Mouse (Mus musculus) liver, adult 2 months (tissue): ENCODE results near the gene Kdelr1. TPM values are rescaled to one million over a fixed set of nuclear protein-coding genes. Genes with fewer than 3 reads are reported as not detected.

Experiments
- DNase-seq: peaks from one replicate; pipeline ENCODE4 v3.0.0-alpha.2; 2011; ENCODE audit warnings: low read depth, low spot score; ENCODE audit errors: extremely low read depth
- H3K27ac ChIP-seq: fragments of 200-500 bp; replicated peaks from 2 replicates; pipeline ENCODE4 v1.5.1; 2012; ENCODE audit warnings: low read depth, mild to moderate bottlenecking, control low read depth, inconsistent platforms, low read length; ENCODE audit not compliant: insufficient read depth
- H3K27me3 ChIP-seq: fragments of 200-500 bp; 2 replicates; pipeline ENCODE4 v1.6.1; 2012; ENCODE audit warnings: mild to moderate bottlenecking, moderate library complexity, low read length, inconsistent platforms; ENCODE audit not compliant: control insufficient read depth, insufficient read depth
- H3K36me3 ChIP-seq: fragments of 200-500 bp; 2 replicates; pipeline ENCODE4 v1.6.1; 2012; ENCODE audit warnings: low read length, inconsistent platforms; ENCODE audit not compliant: control insufficient read depth, insufficient read depth
- H3K4me1 ChIP-seq: fragments of 200-500 bp; 2 replicates; pipeline ENCODE4 v1.6.1; 2011; ENCODE audit warnings: low read length; ENCODE audit not compliant: control insufficient read depth, insufficient read depth
- H3K4me3 ChIP-seq: fragments of 200-500 bp; 2 replicates; pipeline ENCODE4 v1.5.1; 2011; ENCODE audit warnings: low read depth, mild to moderate bottlenecking, control low read depth, low read length, moderate library complexity; ENCODE audit not compliant: insufficient read depth
- H3K79me2 ChIP-seq: fragments of 200-500 bp; 2 replicates; pipeline ENCODE4 v1.6.1; 2012; ENCODE audit warnings: inconsistent platforms, mild to moderate bottlenecking, low read length, moderate library complexity; ENCODE audit not compliant: control insufficient read depth, insufficient read depth
- H3K9ac ChIP-seq: fragments of 200-500 bp; 2 replicates; pipeline ENCODE4 v1.6.1; 2012; ENCODE audit warnings: low read depth, mild to moderate bottlenecking, control low read depth, inconsistent platforms, low read length
- CTCF ChIP-seq: fragments of 200-500 bp; IDR thresholded peaks from 2 replicates; pipeline ENCODE4 v1.5.1; 2011; ENCODE audit warnings: low read depth, low read length, control low read depth
- POLR2A ChIP-seq: fragments of 200-500 bp; IDR thresholded peaks from 2 replicates; pipeline ENCODE4 v1.6.1; 2011; ENCODE audit warnings: low read length, control low read depth; ENCODE audit not compliant: insufficient read depth; ENCODE audit errors: extremely low read depth
- WGBS: fragments of 180-500 bp; shearing (Covaris S2); methylation state at CpG from one replicate; pipeline ENCODE4 v1.1.7; 2018; 5-methylcytosine and 5-hydroxymethylcytosine counted together
- polyA plus RNA-seq: library from polyadenylated mRNA; depleted of rRNA; stranded (reverse); fragments of >200 nt; gene quantifications from 2 replicates; pipeline ENCODE4 v1.2.3, GENCODE M21; 2012; rRNA removed
- total RNA-seq: library from RNA; depleted of rRNA; stranded (reverse); fragments of >200 nt; gene quantifications from 2 replicates; pipeline ENCODE4 v1.2.3, GENCODE M21; 2014; rRNA removed

Kdelr1 gene
- 68.9 and 85.4 TPM in 2 replicates for total RNA-seq
- polyA plus RNA-seq = 253 and 258 TPM in 2 replicates

GRCm38 (mm10) chr7:45872624-45873023 lies at the start of gene Kdelr1:
Gene Kdelr1 (plus strand): TSS chr7:45872772.
- Histone ChIP-seq H3K4me1 (peaks cover 7% of the 10 kb centered on the region), H3K79me2 (peaks cover 20% of the 10 kb centered on the region; the same call in 1 of the 2 replicates), H3K27ac (peak within 1 kb of the TSS; percentile 86), H3K36me3 (peaks cover 19% of the 10 kb centered on the region), H3K27me3 (peaks cover 16% of the 10 kb centered on the region), H3K4me3 (peak within 1 kb of the TSS; percentile 78), H3K9ac (peak within 1 kb of the TSS; percentile 87)
- TF ChIP-seq CTCF (peak; percentile 97), POLR2A (peak; percentile 67; the same call in 1 of the 2 replicates)
- DNase-seq = peak; percentile 79
- under 1% methylated on average over 18 of the region's 18 CpGs for WGBS

- peaks cover 6% of the 10 kb centered on the region for H3K36me3 ChIP-seq
- no peak for DNase-seq
- 73% methylated on average over 7 of the region's 7 CpGs for WGBS
Measured at GRCm38 (mm10) chr7:45824598-45824997, 48.0 kb upstream of the Kdelr1 start, which contains the start of gene Kcnj14. Gene Kcnj14 (minus strand): TSS chr7:45824782.

GRCm38 (mm10) chr7:45826631-45827030 lies 45.9 kb upstream of the Kdelr1 start:
- WGBS = 79% methylated on average over 7 of the region's 7 CpGs
- no peak for TF ChIP-seq POLR2A
- TF ChIP-seq CTCF = no peak
- Histone ChIP-seq H3K79me2 (no peaks in the 10 kb centered on the region; the same call in 1 of the 2 replicates), H3K27me3 (no peaks in the 10 kb centered on the region), H3K9ac (no peak overlapping the region), H3K27ac (no peak overlapping the region), H3K4me1 (peaks cover 6% of the 10 kb centered on the region; the same call in 1 of the 2 replicates), H3K36me3 (peaks cover 6% of the 10 kb centered on the region), H3K4me3 (no peak overlapping the region)
- no peak for DNase-seq

More at GRCm38 (mm10) chr7:45824598-45824997, 48.0 kb upstream of the Kdelr1 start, which contains the start of gene Kcnj14:
- H3K9ac ChIP-seq = no peak within 1 kb of the TSS
- H3K4me3 ChIP-seq = no peak within 1 kb of the TSS
- H3K79me2 ChIP-seq = no peaks in the 10 kb centered on the region
- no peaks in the 10 kb centered on the region for H3K4me1 ChIP-seq
- no peak within 1 kb of the TSS for H3K27ac ChIP-seq
- no peaks in the 10 kb centered on the region for H3K27me3 ChIP-seq
- TF ChIP-seq CTCF (no peak), POLR2A (no peak)

GRCm38 (mm10) chr7:45830427-45831127 lies 42.0 kb upstream of the Kdelr1 start, which contains the start of gene Grwd1:
Gene Grwd1 (minus strand): TSS chr7:45830944.
- no peaks in the 10 kb centered on the region; the same call in 1 of the 2 replicates for H3K36me3 ChIP-seq
- H3K79me2 ChIP-seq = no peaks in the 10 kb centered on the region; the same call in 1 of the 2 replicates
- peak within 1 kb of the TSS; percentile 74 for H3K4me3 ChIP-seq
- peak within 1 kb of the TSS; percentile 63 for H3K9ac ChIP-seq
- no peak for TF ChIP-seq POLR2A
- TF ChIP-seq CTCF = no peak
- whole genome bisulfite sequencing = under 1% methylated on average over 35 of the region's 35 CpGs
- 0 out of 2 replicates have a peak within 1 kb of the TSS, but pooled peaks have one; percentile 43 for H3K27ac ChIP-seq
- peak; percentile 84 for DNase-seq
- H3K4me1 ChIP-seq = peaks cover 6% of the 10 kb centered on the region; the same call in 1 of the 2 replicates
- H3K27me3 ChIP-seq = peaks cover 22% of the 10 kb centered on the region

GRCm38 (mm10) chr7:45831128-45831525 lies 41.4 kb upstream of the Kdelr1 start:
- H3K9ac ChIP-seq = no peak overlapping the region
- H3K36me3 ChIP-seq = no peaks in the 10 kb centered on the region; the same call in 1 of the 2 replicates
- no peak overlapping the region for H3K4me3 ChIP-seq
- H3K27me3 ChIP-seq = peaks cover 22% of the 10 kb centered on the region
- peaks cover 6% of the 10 kb centered on the region; the same call in 1 of the 2 replicates for H3K4me1 ChIP-seq
- no peak overlapping the region for H3K27ac ChIP-seq
- 23% methylated on average over 5 of the region's 5 CpGs for WGBS
- no peaks in the 10 kb centered on the region; the same call in 1 of the 2 replicates for H3K79me2 ChIP-seq
- TF ChIP-seq POLR2A = no peak
- TF ChIP-seq CTCF = no peak
- no peak for DNase-seq
